Mouse (Mus musculus): ENCODE measurements around the gene Slc11a2.

DNA sequence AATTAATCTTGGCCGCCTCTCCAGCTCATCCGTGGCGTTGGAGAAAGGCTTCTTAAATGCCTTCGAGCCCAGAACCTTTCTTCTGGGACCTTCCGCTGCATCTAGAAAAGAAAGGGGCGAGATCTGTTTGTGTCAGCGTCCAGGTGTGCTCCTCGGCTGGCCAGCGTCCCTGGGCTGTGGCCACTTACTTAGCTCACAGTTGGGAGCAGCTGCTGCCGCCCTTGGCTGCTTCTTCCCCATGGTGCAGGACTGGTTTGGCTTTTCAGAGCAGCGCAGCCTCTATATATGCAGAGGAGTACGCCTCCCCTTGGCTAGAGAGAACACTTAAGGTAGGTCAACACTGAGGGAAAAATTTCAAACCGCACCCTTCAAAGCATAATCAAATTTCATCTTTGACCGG is 956 bp downstream of the Slc11a2 start:
- TF ChIP-seq ZC3H11A (IDR thresholded peaks at IDR 0.05; ENCODE audit: borderline replicate concordance, low read depth, low read length) (no peak), CHD2 (IDR thresholded peaks at IDR 0.05; ENCODE audit: low read depth, low read length) (no peak)
